Mouse (Mus musculus) liver, embryonic 11.5 days (tissue): ENCODE results near the gene Crispld2. TPM values are rescaled to one million over a fixed set of nuclear protein-coding genes. Genes with fewer than 3 reads are reported as not detected.

Experiments used
- ATAC-seq: fragments of 200-750 bp; cut with Nextera tagmentation; replicated peaks from 2 replicates; pipeline ENCODE4 v1.8.0; 2017; ENCODE audit warnings: moderate number of reproducible peaks, mild to moderate bottlenecking, moderate TSS enrichment, moderate library complexity; ENCODE audit not compliant: low FRiP score
- DNase-seq: peaks from one replicate; pipeline ENCODE4 v3.0.0-alpha.2; 2017; ENCODE audit warnings: low spot score
- H3K27ac ChIP-seq: fragments of 300-500 bp; sonication (generic); 2 replicates; pipeline ENCODE4 v1.5.1; 2014; ENCODE audit warnings: mild to moderate bottlenecking, low read depth, low read length, control low read depth
- H3K27me3 ChIP-seq: fragments of 300-500 bp; sonication (generic); replicated peaks from 2 replicates; pipeline ENCODE4 v1.6.1; 2014; ENCODE audit warnings: low read length, mixed read lengths; ENCODE audit not compliant: control insufficient read depth, insufficient read depth
- H3K36me3 ChIP-seq: fragments of 300-500 bp; sonication (generic); 2 replicates; pipeline ENCODE4 v1.6.1; 2014; ENCODE audit warnings: mild to moderate bottlenecking, low read length, moderate library complexity, mixed read lengths; ENCODE audit not compliant: control insufficient read depth, insufficient read depth
- H3K4me1 ChIP-seq: fragments of 300-500 bp; sonication (generic); replicated peaks from 2 replicates; pipeline ENCODE4 v1.6.1; 2014; ENCODE audit warnings: low read length, mixed read lengths; ENCODE audit not compliant: control insufficient read depth, insufficient read depth
- H3K4me2 ChIP-seq: fragments of 300-500 bp; sonication (generic); 2 replicates; pipeline ENCODE4 v1.6.1; 2014; ENCODE audit warnings: mild to moderate bottlenecking, control low read depth, moderate library complexity
- H3K4me3 ChIP-seq: fragments of 300-500 bp; sonication (generic); 2 replicates; pipeline ENCODE4 v1.5.1; 2014; ENCODE audit warnings: low read depth, low read length, control low read depth
- H3K9ac ChIP-seq: fragments of 300-500 bp; sonication (generic); 2 replicates; pipeline ENCODE4 v1.6.1; 2014; ENCODE audit warnings: low read depth, low read length, control low read depth
- H3K9me3 ChIP-seq: fragments of 300-500 bp; sonication (generic); 2 replicates; pipeline ENCODE4 v1.6.1; 2016; ENCODE audit warnings: low read length, inconsistent platforms, mixed read lengths; ENCODE audit not compliant: control insufficient read depth
- WGBS: fragments of 180-500 bp; shearing (Covaris S2); extraction: QIAGEN DNeasy Blood & Tissue Kit; methylation state at CpG from one replicate; pipeline ENCODE4 v1.1.7; 2014; 5-methylcytosine and 5-hydroxymethylcytosine counted together
- polyA plus RNA-seq: library from polyadenylated mRNA; unstranded; fragments of >200 nt; fragmentation: Nextera tagmentation; extraction: Ambion mirVana; gene quantifications from 2 replicates; pipeline ENCODE4 v1.2.1, GENCODE M21; 2014

Gene Crispld2
- 3.8 and 4.4 TPM in 2 replicates for polyA plus RNA-seq

- peak within 1 kb of the TSS; percentile 14; the same call in 1 of the 2 replicates for H3K4me3 ChIP-seq
- peak; percentile 60 for ATAC-seq
Observed at GRCm38 (mm10) chr8:119992249-119992648, at the start of gene Crispld2. TSS of gene Crispld2 (plus strand) at chr8:119992438.

GRCm38 (mm10) chr8:119943616-119944015 lies 48.6 kb upstream of the Crispld2 start:
- Histone ChIP-seq H3K9me3 (no peaks in the 10 kb centered on the region), H3K36me3 (peaks cover 48% of the 10 kb centered on the region)

More at GRCm38 (mm10) chr8:119992249-119992648, at the start of gene Crispld2:
- H3K27me3 ChIP-seq, result peaks cover 44% of the 10 kb centered on the region
- H3K4me1 ChIP-seq, result peaks cover 5% of the 10 kb centered on the region; the same call in 1 of the 2 replicates
- no peak within 1 kb of the TSS for H3K27ac ChIP-seq
- peak within 1 kb of the TSS; percentile 44 for H3K4me2 ChIP-seq
- no peaks in the 10 kb centered on the region for H3K9me3 ChIP-seq
- 1% methylated on average over 25 of the region's 25 CpGs for WGBS
- H3K36me3 ChIP-seq, result no peaks in the 10 kb centered on the region
- DNase-seq, result peak; percentile 76
- no peak within 1 kb of the TSS for H3K9ac ChIP-seq

GRCm38 (mm10) chr8:119944096-119944811 lies 48.0 kb upstream of the Crispld2 start:
- peak; percentile 67 for DNase-seq
- Histone ChIP-seq H3K4me2 (no peak overlapping the region), H3K9me3 (no peaks in the 10 kb centered on the region), H3K9ac (no peak overlapping the region), H3K4me3 (no peak overlapping the region), H3K4me1 (no peaks in the 10 kb centered on the region), H3K27me3 (no peaks in the 10 kb centered on the region), H3K36me3 (peaks cover 52% of the 10 kb centered on the region), H3K27ac (no peak overlapping the region)
- ATAC-seq, result peak; percentile 51
- 68% methylated on average over 9 of the region's 9 CpGs for WGBS

More at GRCm38 (mm10) chr8:119943616-119944015, 48.6 kb upstream of the Crispld2 start:
- H3K27ac ChIP-seq, result no peak overlapping the region
- H3K27me3 ChIP-seq, result no peaks in the 10 kb centered on the region
- H3K9ac ChIP-seq, result no peak overlapping the region
- WGBS, result 85% methylated on average over 10 of the region's 10 CpGs
- H3K4me1 ChIP-seq, result no peaks in the 10 kb centered on the region
- ATAC-seq (no peak), DNase-seq (no peak)
- no peak overlapping the region for H3K4me2 ChIP-seq
- H3K4me3 ChIP-seq, result no peak overlapping the region

GRCm38 (mm10) chr8:119946326-119946865 lies 45.8 kb upstream of the Crispld2 start:
- Histone ChIP-seq H3K9me3 (no peaks in the 10 kb centered on the region), H3K36me3 (peaks cover 54% of the 10 kb centered on the region), H3K4me1 (no peaks in the 10 kb centered on the region), H3K9ac (no peak overlapping the region), H3K27me3 (no peaks in the 10 kb centered on the region), H3K27ac (no peak overlapping the region), H3K4me3 (no peak overlapping the region), H3K4me2 (no peak overlapping the region)
- ATAC-seq (no peak), DNase-seq (no peak)
- WGBS, result 86% methylated on average over 8 of the region's 8 CpGs

GRCm38 (mm10) chr8:119947653-119948052 lies 44.6 kb upstream of the Crispld2 start:
- H3K4me1 ChIP-seq, result no peaks in the 10 kb centered on the region
- H3K4me2 ChIP-seq, result no peak overlapping the region
- H3K27ac ChIP-seq, result no peak overlapping the region
- DNase-seq (no peak), ATAC-seq (no peak)
- H3K9ac ChIP-seq, result no peak overlapping the region
- H3K36me3 ChIP-seq, result peaks cover 48% of the 10 kb centered on the region
- no peak overlapping the region for H3K4me3 ChIP-seq
- no peaks in the 10 kb centered on the region for H3K27me3 ChIP-seq
- H3K9me3 ChIP-seq, result no peaks in the 10 kb centered on the region
- WGBS, result 89% methylated on average over 19 of the region's 19 CpGs

- WGBS, result 88% methylated on average over 15 of the region's 15 CpGs
- Histone ChIP-seq H3K36me3 (peaks cover 51% of the 10 kb centered on the region), H3K9me3 (no peaks in the 10 kb centered on the region), H3K9ac (no peak overlapping the region), H3K27me3 (no peaks in the 10 kb centered on the region), H3K4me1 (no peaks in the 10 kb centered on the region), H3K4me2 (no peak overlapping the region), H3K4me3 (no peak overlapping the region), H3K27ac (no peak overlapping the region)
- ATAC-seq (no peak), DNase-seq (no peak)
Observed at GRCm38 (mm10) chr8:119948340-119948739, 43.9 kb upstream of the Crispld2 start.

- Histone ChIP-seq H3K27ac (no peak overlapping the region), H3K9ac (no peak overlapping the region), H3K36me3 (peaks cover 67% of the 10 kb centered on the region), H3K4me1 (no peaks in the 10 kb centered on the region), H3K9me3 (no peaks in the 10 kb centered on the region), H3K27me3 (no peaks in the 10 kb centered on the region), H3K4me2 (no peak overlapping the region), H3K4me3 (no peak overlapping the region)
- ATAC-seq (no peak), DNase-seq (no peak)
- whole genome bisulfite sequencing, result 84% methylated on average over 7 of the region's 7 CpGs
Observed at GRCm38 (mm10) chr8:119952282-119952681, 40.0 kb upstream of the Crispld2 start.

- WGBS, result 92% methylated on average over 5 of the region's 5 CpGs
- Histone ChIP-seq H3K4me2 (no peak overlapping the region), H3K36me3 (peaks cover 69% of the 10 kb centered on the region), H3K4me1 (no peaks in the 10 kb centered on the region), H3K27ac (no peak overlapping the region), H3K4me3 (no peak overlapping the region), H3K9me3 (no peaks in the 10 kb centered on the region), H3K27me3 (no peaks in the 10 kb centered on the region), H3K9ac (no peak overlapping the region)
- ATAC-seq, result no peak
- DNase-seq, result no peak
Observed at GRCm38 (mm10) chr8:119952747-119953146, 39.5 kb upstream of the Crispld2 start.

- DNase-seq, result no peak
- no peak overlapping the region for H3K4me2 ChIP-seq
- no peaks in the 10 kb centered on the region for H3K27me3 ChIP-seq
- H3K36me3 ChIP-seq, result peaks cover 59% of the 10 kb centered on the region
- H3K9me3 ChIP-seq, result no peaks in the 10 kb centered on the region
- 92% methylated on average over 8 of the region's 8 CpGs for WGBS
- no peak overlapping the region for H3K4me3 ChIP-seq
- no peak overlapping the region for H3K27ac ChIP-seq
- no peak overlapping the region for H3K9ac ChIP-seq
- no peak for ATAC-seq
- H3K4me1 ChIP-seq, result no peaks in the 10 kb centered on the region
Observed at GRCm38 (mm10) chr8:119955333-119955732, 36.9 kb upstream of the Crispld2 start.
